9 mouse cellular contexts compared by ENCODE assay signal in the genomic region with DNA sequence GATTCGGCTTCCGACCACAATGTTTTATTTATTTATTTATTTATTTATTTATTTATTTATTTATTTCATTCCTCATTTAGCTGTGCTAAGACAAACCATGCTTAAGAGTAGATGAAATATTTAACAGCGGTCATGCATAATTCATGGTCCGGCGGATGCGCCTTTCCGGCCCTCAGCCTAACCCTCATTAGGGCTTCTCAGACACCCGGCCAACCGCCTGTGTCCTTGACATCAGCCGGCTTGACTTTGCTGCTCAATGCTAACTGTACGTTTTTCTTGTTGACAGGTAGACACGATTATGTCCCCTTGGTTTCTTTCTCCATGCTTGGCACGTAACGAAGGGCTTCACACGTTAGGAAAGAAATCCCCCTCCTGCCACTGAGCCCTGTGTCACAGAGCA. TPM values are rescaled to one million over a fixed set of nuclear protein-coding genes. Genes with fewer than 3 reads are reported as not detected.
DNase-seq lines count a peak whose midpoint lies in the region; ATAC-seq and TF ChIP-seq lines count a peak whose summit lies in the region.
"Had no signal": no experiment of that assay in that cellular context is flagged by ENCODE, and none has a peak within 500 bp of the region (broad histone marks: within the 10 kb centered on the region; RNA-seq: fewer than 3 reads in every experiment).

No protein-coding gene starts in this region.

- no peak overlapping the region for H3K9ac ChIP-seq in heart, embryonic 15.5 days
- peak overlapping the region; percentile 54 for H3K9ac ChIP-seq in ES-Bruce4 (ENCODE audit: low read depth, poor library complexity, severe bottlenecking)
- H3K9ac ChIP-seq in forebrain, postnatal 0 days = no peak overlapping the region

- H3K9me3 ChIP-seq in heart, embryonic 15.5 days (replicated peaks) = no peaks in the 10 kb centered on the region
- H3K9me3 ChIP-seq in ES-Bruce4 (replicated peaks; ENCODE audit: control insufficient read depth, insufficient read depth, low read length, poor library complexity, severe bottlenecking) = no peaks in the 10 kb centered on the region
- no peaks in the 10 kb centered on the region for H3K9me3 ChIP-seq in forebrain, postnatal 0 days (ENCODE audit: low read length)
- H3K9me3 ChIP-seq: limb, embryonic 10.5 days had no signal

- WGBS in heart, embryonic 15.5 days = 52% methylated on average over 15 of the region's 15 CpGs
- WGBS in forebrain, postnatal 0 days = 34% methylated on average over 15 of the region's 15 CpGs

- no peak for ATAC-seq in heart, embryonic 15.5 days (replicated peaks; ENCODE audit: insufficient number of reproducible peaks, insufficient read depth, low FRiP score, low read depth)
- no peak; the same call in 1 of the 2 replicates for ATAC-seq in forebrain, postnatal 0 days
- ATAC-seq: activated CD4-positive, CD25-positive, alpha-beta regulatory T cell, adult 4 months had no signal

- no peaks in the 10 kb centered on the region for H3K36me3 ChIP-seq in heart, embryonic 15.5 days
- H3K36me3 ChIP-seq in ES-Bruce4 (ENCODE audit: control insufficient read depth, insufficient read depth, low read length, poor library complexity, severe bottlenecking) = no peaks in the 10 kb centered on the region
- H3K36me3 ChIP-seq in forebrain, postnatal 0 days (ENCODE audit: insufficient read depth) = no peaks in the 10 kb centered on the region
- H3K36me3 ChIP-seq: limb, embryonic 10.5 days had no signal

- TF ChIP-seq CTCF in ES-Bruce4 (IDR thresholded peaks at IDR 0.05; ENCODE audit: low read depth, low read length) = no peak
- TF ChIP-seq CTCF in forebrain, postnatal 0 days (IDR thresholded peaks at IDR 0.05; ENCODE audit: low read depth) = no peak

- TF ChIP-seq POLR2A in ES-Bruce4 (IDR thresholded peaks at IDR 0.05; ENCODE audit: insufficient read depth, low read length) = no peak

- H3K27me3 ChIP-seq in heart, embryonic 15.5 days = no peaks in the 10 kb centered on the region
- H3K27me3 ChIP-seq in ES-Bruce4 (ENCODE audit: control insufficient read depth, insufficient read depth, low read length, poor library complexity, severe bottlenecking) = no peaks in the 10 kb centered on the region
- no peaks in the 10 kb centered on the region for H3K27me3 ChIP-seq in forebrain, postnatal 0 days (ENCODE audit: insufficient read depth, low read length)

- H3K27ac ChIP-seq in heart, embryonic 15.5 days = peak overlapping the region; percentile 85
- no peak overlapping the region for H3K27ac ChIP-seq in ES-Bruce4 (ENCODE audit: insufficient read depth, low read length)
- peak overlapping the region; percentile 71 for H3K27ac ChIP-seq in forebrain, postnatal 0 days (ENCODE audit: low read depth, low read length)
- H3K27ac ChIP-seq: limb, embryonic 10.5 days had no signal

- peaks cover 11% of the 10 kb centered on the region for H3K4me1 ChIP-seq in heart, embryonic 15.5 days (replicated peaks)
- no peaks in the 10 kb centered on the region for H3K4me1 ChIP-seq in ES-Bruce4 (ENCODE audit: control insufficient read depth, insufficient read depth, low read length)
- peaks cover 4% of the 10 kb centered on the region; the same call in 1 of the 2 replicates for H3K4me1 ChIP-seq in forebrain, postnatal 0 days (ENCODE audit: insufficient read depth)

- TF ChIP-seq EP300 in ES-Bruce4 (IDR thresholded peaks at IDR 0.05; ENCODE audit: insufficient read depth, low read depth, low read length) = no peak

- peak overlapping the region; percentile 66 for H3K4me2 ChIP-seq in heart, embryonic 15.5 days
- peak overlapping the region; percentile 52 for H3K4me2 ChIP-seq in forebrain, postnatal 0 days (ENCODE audit: low read depth)

- DNase-seq in heart, adult 11 months = no peak
- DNase-seq in forebrain, postnatal 0 days = no peak
- peak; percentile 62 to 64 for DNase-seq in kidney, postnatal 36 days
- DNase-seq in liver = no peak
- no peak for DNase-seq in lung, postnatal 25 days (ENCODE audit: low spot score)

- H3K4me3 ChIP-seq in heart, embryonic 15.5 days = no peak overlapping the region
- H3K4me3 ChIP-seq in ES-Bruce4 (ENCODE audit: low read depth, low read length) = no peak overlapping the region
- H3K4me3 ChIP-seq in forebrain, postnatal 0 days (ENCODE audit: low read depth, low read length) = no peak overlapping the region
- H3K4me3 ChIP-seq: limb, embryonic 10.5 days had no signal

RNA-seq across cellular contexts. Expression of gene Pard6b, which starts 26.6 kb away (rescaled TPM):
- 5.3 and 7.1 TPM in 2 replicates for polyA plus RNA-seq in heart, embryonic 15.5 days (2015; fragmentation: Nextera tagmentation; extraction: Ambion mirVana)
- polyA plus RNA-seq in ES-Bruce4 (2011; ENCODE audit: insufficient read depth, insufficient read length, low read depth, missing spikeins) = 55.0 and 55.3 TPM in 2 replicates
- total RNA-seq in forebrain, postnatal 0 days (2014; rRNA removed) = 4.2 and 5.3 TPM in 2 replicates
- 2.8 and 4.1 TPM in 2 replicates for polyA plus RNA-seq in forebrain, postnatal 0 days (2015; fragmentation: Nextera tagmentation; extraction: Ambion mirVana)

Comparison
In these comparisons a context has a peak if more than half of its experiments do, and no peak if none do; other contexts are left out.
1. DNase-seq: peak in kidney, postnatal 36 days (2 of 2); none in heart, adult 11 months (single experiment), forebrain, postnatal 0 days (single experiment), liver (single experiment) and lung, postnatal 25 days (single experiment).